Mouse (Mus musculus) left cerebral cortex, postnatal 4 days (tissue): ENCODE data around the gene Pde7b. TPM values are rescaled to one million over a fixed set of nuclear protein-coding genes. Genes with fewer than 3 reads are reported as not detected.

Experiments used
- DNase-seq: peaks from one replicate; pipeline ENCODE4 v3.0.0-alpha.2; 2022
- intact Hi-C: fragments of 180-260 bp; cut with DNase I; formaldehyde crosslinking; loops from one replicate; pipeline ENCODE4 v1.15.1; 2025
- total RNA-seq, 2 experiments: library from RNA; stranded (reverse); gene quantifications; 2 replicates each; pipeline ENCODE4 v1.2.3; 2021

Gene Pde7b
- total RNA-seq, 2 experiments from 2014 or later: 9.0 to 11.4 TPM

DNA sequence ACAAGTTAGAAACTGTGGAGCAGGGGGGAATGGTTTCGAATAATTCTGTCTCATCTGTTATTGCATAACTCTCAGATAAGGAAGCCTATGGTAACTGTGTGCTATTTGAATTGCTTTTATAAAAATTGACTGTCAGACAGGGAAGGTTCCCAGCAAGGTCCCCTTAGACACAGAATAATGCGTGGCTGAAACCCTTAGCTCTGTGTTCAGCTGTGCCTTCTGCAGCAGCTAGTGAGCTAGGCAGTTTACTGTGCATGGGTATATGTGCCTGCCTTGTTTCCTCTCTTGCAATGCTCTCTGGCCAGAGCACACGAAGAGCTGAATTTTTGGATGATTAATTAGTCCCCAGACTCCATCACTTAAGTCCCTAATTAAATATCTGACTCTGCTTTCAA, 1.4 kb downstream of the Pde7b start:
- intact Hi-C loops: loop anchor here (5.0 kb wide), 1 partner anchor 346 kb away; no protein-coding TSS in a partner anchor
- DNase-seq: no peak

- DNase-seq: no peak
- intact Hi-C loops: loop anchor here (5.0 kb wide), 1 partner anchor 346 kb away; no protein-coding TSS in a partner anchor
Measured at GRCm38 (mm10) chr10:20722651-20723520, 2.0 kb downstream of the Pde7b start.

- intact Hi-C loops: no loop called here
- no peak for DNase-seq
Measured at GRCm38 (mm10) chr10:20719201-20719600, 5.7 kb downstream of the Pde7b start.

DNA sequence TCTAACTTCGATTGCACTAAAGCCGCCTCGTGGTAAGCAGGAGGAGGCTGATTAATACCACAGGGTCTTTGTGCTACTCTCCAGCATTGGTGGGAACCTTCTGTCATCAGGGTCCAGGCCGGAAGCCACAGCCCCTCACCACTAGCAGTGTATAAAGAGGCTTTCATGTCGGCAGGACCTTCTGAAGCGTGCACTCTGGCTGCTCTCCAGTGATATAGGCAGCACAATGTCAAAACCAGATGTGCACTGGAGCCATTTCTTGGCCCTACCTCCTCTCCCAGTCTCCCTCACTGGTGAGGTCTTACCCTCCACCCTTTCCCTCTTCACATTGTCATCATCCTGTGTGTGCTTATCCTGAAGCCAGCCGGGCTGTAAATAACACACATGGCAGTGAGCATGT, 24.2 kb downstream of the Pde7b start:
- intact Hi-C loops: no loop called here

DNA sequence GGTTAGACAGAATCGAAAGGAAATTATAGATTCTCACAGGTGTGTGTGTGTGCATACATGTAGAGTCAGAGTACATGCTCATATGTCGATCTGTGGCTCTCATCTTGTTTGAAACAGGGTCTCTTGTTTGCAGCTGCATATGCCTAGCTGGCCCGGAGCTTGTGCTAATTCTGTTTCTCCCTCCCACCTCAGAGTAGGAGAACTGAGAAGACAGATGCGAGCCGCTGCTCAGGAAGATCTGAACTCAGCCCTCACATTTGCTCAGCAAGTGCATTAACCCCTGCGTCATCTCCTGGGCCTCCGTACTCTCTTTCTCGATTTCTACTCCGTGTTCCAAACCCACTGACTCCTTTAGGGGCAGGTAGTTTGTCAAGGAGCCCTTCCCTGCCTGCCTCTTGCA, 25.0 kb downstream of the Pde7b start:
- no peak for DNase-seq
- intact Hi-C loops: no loop called here

More for the DNA sequence above, 24.2 kb downstream of the Pde7b start:
- no peak for DNase-seq

- intact Hi-C loops: no loop called here
- DNase-seq: no peak
Measured at GRCm38 (mm10) chr10:20695637-20696036, 29.2 kb downstream of the Pde7b start.

DNA sequence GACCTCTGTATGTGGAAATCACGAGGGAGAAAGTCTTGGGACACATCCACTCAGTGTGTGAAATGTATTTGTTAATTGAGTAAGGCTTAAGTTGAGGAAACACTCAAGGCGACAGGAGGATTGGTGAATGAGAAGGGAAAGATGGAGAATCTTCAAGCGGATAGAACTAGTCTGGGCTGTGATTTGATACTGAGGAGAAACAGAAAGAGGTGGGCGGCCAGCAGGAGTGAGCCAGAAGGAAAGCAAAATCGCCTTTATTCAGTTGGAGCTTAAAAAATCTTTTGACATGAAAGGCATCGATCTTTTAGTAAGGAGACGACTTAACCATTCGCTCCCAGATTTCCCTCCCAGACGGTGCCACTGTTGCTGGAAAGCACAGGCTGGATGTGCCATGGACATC, 34.9 kb downstream of the Pde7b start:
- DNase-seq: no peak
- intact Hi-C loops: no loop called here

- no peak for DNase-seq
- intact Hi-C loops: no loop called here
Measured at GRCm38 (mm10) chr10:20684151-20684550, 40.7 kb downstream of the Pde7b start.

DNA sequence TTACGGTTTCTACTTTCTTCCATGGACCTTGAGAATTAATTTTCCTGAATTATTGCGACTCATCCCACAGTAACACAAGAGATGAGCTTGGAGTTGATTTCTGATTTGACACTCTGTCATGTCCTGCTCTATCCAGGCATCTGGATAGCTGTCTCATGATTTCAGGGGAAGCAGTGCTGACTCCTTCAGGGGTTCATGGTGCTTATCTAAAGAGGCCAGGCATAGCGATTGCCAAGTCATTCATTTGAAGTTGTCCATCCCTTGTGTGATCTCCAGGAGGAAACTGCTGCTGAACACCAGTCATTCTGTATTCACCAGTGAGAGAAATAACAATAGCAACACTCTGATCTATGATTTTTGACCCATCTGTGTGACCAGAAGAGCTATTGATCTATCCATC, 43.9 kb downstream of the Pde7b start:
- intact Hi-C loops: no loop called here

DNA sequence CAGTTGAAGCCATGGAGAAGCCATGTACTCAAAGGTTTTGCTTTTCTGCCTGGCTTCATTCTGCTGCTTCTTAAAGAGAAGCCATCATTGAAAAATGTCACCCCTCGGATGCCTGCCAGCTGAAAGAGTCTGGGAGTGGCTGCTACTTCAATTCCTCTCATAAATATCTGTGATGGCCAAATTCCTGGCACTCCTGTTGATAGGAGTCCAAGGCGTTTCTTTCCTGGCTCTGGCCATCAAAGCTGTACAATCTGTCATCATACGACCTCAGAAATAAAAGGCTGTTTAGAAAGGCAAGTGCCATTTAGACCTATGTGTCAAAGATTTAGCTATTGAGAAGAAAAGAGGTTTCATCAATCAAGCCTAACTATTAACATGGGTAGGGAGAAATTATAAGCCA, 49.6 kb downstream of the Pde7b start:
- intact Hi-C loops: no loop called here
- peak; percentile 22 for DNase-seq

More for the DNA sequence above, 43.9 kb downstream of the Pde7b start:
- no peak for DNase-seq

DNA sequence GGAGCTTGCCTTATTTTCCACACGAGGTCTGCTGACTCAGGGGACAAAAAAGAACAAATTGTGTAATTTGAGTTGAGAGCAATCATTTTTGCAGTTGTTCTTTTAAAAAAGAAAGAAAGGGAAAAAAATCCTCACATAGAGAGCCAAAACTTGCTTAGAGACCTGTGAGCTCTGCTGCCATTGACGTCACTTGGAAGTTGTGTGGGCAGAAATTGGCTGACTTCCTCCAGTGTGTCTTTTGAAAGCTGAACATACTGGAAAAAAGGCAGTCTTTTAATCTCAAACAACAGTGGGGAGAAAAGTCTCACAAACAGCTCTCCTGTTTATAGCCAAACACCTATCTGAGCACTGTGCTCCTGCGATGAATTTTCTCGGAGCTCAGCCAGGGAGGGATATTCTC, 51.1 kb downstream of the Pde7b start:
- intact Hi-C loops: no loop called here
- no peak for DNase-seq

GRCm38 (mm10) chr10:20672591-20672990, 52.3 kb downstream of the Pde7b start:
- intact Hi-C loops: no loop called here
- DNase-seq: no peak

GRCm38 (mm10) chr10:20671621-20672020, 53.3 kb downstream of the Pde7b start:
- no peak for DNase-seq
- intact Hi-C loops: no loop called here

DNA sequence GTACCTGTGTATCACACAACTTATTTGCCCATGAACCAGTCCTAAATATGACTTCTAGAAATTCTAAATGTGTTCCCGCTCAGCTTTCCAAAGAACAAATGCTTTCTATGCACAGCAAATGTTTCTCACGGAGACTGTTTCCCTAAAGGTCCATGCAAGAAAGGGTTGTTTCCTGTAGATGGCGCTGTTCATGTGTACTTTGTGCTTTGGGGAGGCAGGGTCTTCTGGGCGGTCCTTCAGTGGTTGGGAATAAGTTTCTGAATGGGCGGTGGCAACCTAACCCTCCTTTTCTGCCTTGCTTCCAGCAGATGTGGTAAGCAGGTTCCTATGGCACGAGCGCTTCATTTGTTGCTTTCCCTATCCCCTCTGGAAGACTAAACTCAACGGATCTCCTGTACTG, 54.3 kb downstream of the Pde7b start:
- DNase-seq: no peak
- intact Hi-C loops: no loop called here

GRCm38 (mm10) chr10:20669467-20669866, 55.4 kb downstream of the Pde7b start:
- intact Hi-C loops: no loop called here
- DNase-seq: no peak

DNA sequence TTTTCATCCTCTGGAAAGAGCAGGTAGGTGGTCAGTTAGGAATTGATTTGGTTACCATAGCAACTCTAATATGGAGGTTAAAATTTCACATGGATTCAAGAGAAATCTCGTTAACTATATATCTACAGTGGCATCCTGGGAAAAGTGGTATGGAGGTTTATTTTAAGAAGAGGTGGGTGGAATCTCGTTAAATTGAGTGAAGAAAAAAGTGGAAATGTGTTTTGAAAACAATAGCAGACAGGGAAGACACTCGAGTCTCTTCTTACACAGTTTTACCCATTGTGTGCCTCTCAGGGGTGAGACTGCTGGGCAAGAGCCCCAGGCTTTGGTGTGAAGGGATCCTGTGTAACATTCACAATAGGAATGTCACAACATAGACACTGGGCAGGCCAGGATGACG, 56.3 kb downstream of the Pde7b start:
- intact Hi-C loops: no loop called here
- no peak for DNase-seq

DNA sequence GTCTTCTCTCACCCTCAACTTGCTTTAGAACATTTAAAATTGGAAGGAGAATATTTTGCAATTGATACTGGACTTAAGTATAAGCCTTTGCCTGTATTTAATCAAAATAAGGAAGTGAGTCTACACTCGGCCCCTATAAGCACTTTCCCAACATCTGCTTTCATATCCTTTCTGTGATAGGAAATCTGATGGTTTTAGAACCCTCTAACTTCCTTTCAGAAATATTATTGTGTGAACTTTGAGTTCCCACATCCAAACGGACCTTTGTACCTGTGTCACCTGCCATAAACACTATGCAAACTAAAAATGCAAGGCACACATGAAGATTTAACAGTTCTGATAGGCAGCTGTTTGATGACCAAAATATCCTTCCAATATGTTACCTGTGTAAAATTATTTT, 58.2 kb downstream of the Pde7b start:
- intact Hi-C loops: no loop called here
- no peak for DNase-seq

GRCm38 (mm10) chr10:20662951-20663350, 61.9 kb downstream of the Pde7b start:
- DNase-seq: no peak
- intact Hi-C loops: no loop called here

DNA sequence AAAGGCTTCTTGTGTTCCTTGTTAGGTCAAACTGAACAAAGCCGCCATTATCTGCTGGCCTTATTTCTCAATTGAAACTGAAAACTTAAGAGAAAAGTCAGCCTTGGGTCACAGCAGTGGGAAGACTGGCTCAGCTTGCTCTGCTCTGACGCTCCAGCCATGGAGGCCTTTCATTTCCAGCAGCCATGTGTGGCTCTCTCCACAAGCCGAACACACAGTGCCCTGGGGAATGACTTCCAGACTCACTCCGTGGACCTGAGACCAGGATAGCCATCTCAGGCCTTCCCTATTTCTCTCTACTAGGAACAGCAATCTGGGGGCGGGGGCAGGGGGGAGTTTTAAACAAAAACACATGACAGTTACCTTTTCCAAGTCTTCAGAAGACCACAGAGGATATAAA, 63.2 kb downstream of the Pde7b start:
- intact Hi-C loops: no loop called here
- no peak for DNase-seq

DNA sequence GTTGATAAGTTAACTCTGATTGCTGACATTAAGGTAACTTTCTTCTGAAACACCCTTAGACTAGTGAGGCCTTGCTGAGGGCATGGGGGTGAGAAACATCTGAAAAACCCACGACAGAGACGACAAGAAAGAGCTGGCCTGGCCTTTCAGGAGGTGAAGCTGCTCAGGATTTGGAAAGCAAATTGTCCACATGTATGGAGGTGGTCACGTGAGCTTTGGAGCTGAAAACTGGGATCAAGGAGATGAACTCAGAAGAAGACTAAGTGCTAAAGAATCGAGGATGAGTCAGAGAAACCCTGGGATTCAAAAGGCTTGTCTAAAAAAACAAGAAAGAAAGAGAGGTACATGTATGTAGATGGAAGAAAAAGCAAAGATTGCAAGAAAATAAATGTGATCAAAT, 65.2 kb downstream of the Pde7b start:
- no peak for DNase-seq

DNA sequence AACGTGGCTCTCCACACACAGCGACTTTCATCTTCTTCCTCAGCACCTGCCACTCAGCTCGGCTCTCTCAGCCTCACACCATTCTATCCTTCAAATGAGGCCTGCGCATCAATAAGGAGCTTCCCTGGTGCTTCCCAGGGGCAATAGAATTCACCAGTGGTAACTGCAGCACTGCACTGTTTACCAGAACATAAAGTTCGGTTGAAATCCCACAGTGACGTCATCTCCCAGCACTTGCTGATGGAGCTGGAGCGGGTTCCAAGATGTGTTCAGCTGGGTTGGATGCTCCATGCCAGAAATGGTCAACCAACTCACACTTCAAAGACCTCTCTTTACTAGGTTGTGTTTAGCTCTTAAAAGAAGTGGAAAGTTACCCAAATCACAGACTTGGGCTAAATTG, 65.6 kb downstream of the Pde7b start:
- intact Hi-C loops: no loop called here

More for the DNA sequence above, 65.2 kb downstream of the Pde7b start:
- intact Hi-C loops: no loop called here

GRCm38 (mm10) chr10:20658716-20659115, 66.2 kb downstream of the Pde7b start:
- intact Hi-C loops: no loop called here
- DNase-seq: no peak

More for the DNA sequence above, 65.6 kb downstream of the Pde7b start:
- no peak for DNase-seq
